21 mouse cellular contexts compared by ENCODE assay signal in the genomic region with DNA sequence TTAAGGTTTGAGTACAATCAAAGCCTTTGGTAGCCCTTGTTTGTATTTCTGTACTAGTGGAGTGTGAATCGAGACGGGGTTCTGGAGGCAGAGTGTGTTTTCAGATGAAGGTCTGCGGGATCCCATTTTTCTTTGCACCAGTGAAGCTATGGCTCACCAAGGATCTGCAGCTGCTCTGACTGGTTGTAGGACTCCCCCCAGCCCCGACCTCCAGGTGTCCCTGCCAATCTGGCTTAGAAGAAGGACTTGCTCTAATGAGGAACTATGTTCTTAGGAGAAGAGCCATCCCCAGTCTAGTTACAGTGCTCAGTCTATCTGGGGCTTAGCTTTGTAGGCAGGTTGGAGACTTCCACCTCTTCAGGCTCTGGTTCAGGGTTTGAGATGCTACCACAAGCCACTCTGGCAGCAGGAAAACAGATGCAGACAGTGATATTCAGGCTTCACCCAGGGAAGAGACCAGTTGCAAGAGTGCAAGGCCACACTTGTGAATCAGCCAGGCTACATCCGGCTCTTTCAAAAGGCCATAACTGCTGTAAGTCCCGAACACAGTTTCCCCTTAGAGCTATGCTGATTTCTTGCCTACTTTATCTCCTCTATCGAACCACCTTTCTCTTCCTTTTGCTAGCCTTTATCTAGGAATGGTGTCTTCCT.
"Had no signal": no experiment of that assay in that cellular context is flagged by ENCODE, and none has a peak within 500 bp of the region (broad histone marks: within the 10 kb centered on the region; RNA-seq: fewer than 3 reads in every experiment).

No protein-coding gene starts in this region.

- H3K4me1 ChIP-seq: stomach, embryonic 15.5 days had no signal

- H3K27me3 ChIP-seq: liver, embryonic 12.5 days; liver, embryonic 15.5 days; lung, embryonic 15.5 days; neural tube, embryonic 13.5 days; stomach, embryonic 15.5 days had no signal

- H3K9me3 ChIP-seq: limb, embryonic 10.5 days; limb, embryonic 13.5 days; liver, embryonic 12.5 days; liver, embryonic 15.5 days; lung, embryonic 15.5 days; midbrain, embryonic 12.5 days; midbrain, embryonic 15.5 days; neural tube, embryonic 13.5 days; stomach, embryonic 15.5 days had no signal

- H3K4me2 ChIP-seq: limb, embryonic 13.5 days; liver, embryonic 12.5 days; liver, embryonic 15.5 days; lung, embryonic 15.5 days; midbrain, embryonic 12.5 days; midbrain, embryonic 15.5 days; neural tube, embryonic 13.5 days; stomach, embryonic 15.5 days had no signal

- H3K27ac ChIP-seq: limb, embryonic 10.5 days; limb, embryonic 13.5 days; liver, embryonic 12.5 days; liver, embryonic 15.5 days; lung, embryonic 15.5 days; midbrain, embryonic 12.5 days; midbrain, embryonic 15.5 days; neural tube, embryonic 13.5 days; stomach, embryonic 15.5 days had no signal

- H3K36me3 ChIP-seq: limb, embryonic 10.5 days; limb, embryonic 13.5 days; liver, embryonic 12.5 days; liver, embryonic 15.5 days; lung, embryonic 15.5 days; midbrain, embryonic 12.5 days; midbrain, embryonic 15.5 days; neural tube, embryonic 13.5 days; stomach, embryonic 15.5 days had no signal

- H3K4me3 ChIP-seq: limb, embryonic 10.5 days; limb, embryonic 13.5 days; liver, embryonic 12.5 days; liver, embryonic 15.5 days; lung, embryonic 15.5 days; midbrain, embryonic 12.5 days; midbrain, embryonic 15.5 days; neural tube, embryonic 13.5 days; stomach, embryonic 15.5 days had no signal

- DNase-seq: kidney, adult 9 months; kidney, postnatal 14 days; kidney, postnatal 4 days; liver; lung, adult 18-20 months; lung, postnatal 10 days; lung, postnatal 36 days; retina, postnatal 1 day; right cerebral cortex, postnatal 25 days; spleen, adult 18-20 months; thymus, adult 18-20 months; thymus, postnatal 36 days had no signal

- H3K9ac ChIP-seq: limb, embryonic 13.5 days; liver, embryonic 12.5 days; liver, embryonic 15.5 days; lung, embryonic 15.5 days; midbrain, embryonic 12.5 days; midbrain, embryonic 15.5 days; neural tube, embryonic 13.5 days; stomach, embryonic 15.5 days had no signal
